Mouse (Mus musculus): ENCODE measurements around the gene Strn4. TPM values are rescaled to one million over a fixed set of nuclear protein-coding genes. Genes with fewer than 3 reads are reported as not detected.

Gene Strn4
- polyA plus RNA-seq, 1 experiment from 2014 or later: 87.1 TPM

- WGBS: 86% methylated on average over 9 of the region's 9 CpGs
These were observed 7.8 kb upstream of the Strn4 start for GRCm38 (mm10) chr7:16807936-16808335.

GRCm38 (mm10) chr7:16808647-16809046, 7.0 kb upstream of the Strn4 start:
- Histone ChIP-seq H3K27me3 (ENCODE audit: control insufficient read depth, insufficient read depth, low read depth, low read length) (no peaks in the 10 kb centered on the region; the same call in 1 of the 2 replicates), H3K27ac (ENCODE audit: low read length) (no peak overlapping the region), H3K9me3 (ENCODE audit: control insufficient read depth, low read length) (no peaks in the 10 kb centered on the region), H3K4me3 (ENCODE audit: low read length) (no peak overlapping the region), H3K9ac (ENCODE audit: low read length) (no peak overlapping the region), H3K4me2 (ENCODE audit: low read depth, low read length) (no peak overlapping the region), H3K36me3 (ENCODE audit: control insufficient read depth, insufficient read depth, low read length) (peaks cover 10% of the 10 kb centered on the region), H3K4me1 (replicated peaks; ENCODE audit: control insufficient read depth, insufficient read depth, low read length) (peaks cover 15% of the 10 kb centered on the region)
- 70% methylated on average over 9 of the region's 9 CpGs for WGBS
- ATAC-seq (ENCODE audit: low read depth): no peak

More at GRCm38 (mm10) chr7:16807936-16808335, 7.8 kb upstream of the Strn4 start:
- H3K4me2 ChIP-seq (ENCODE audit: low read depth, low read length): no peak overlapping the region
- ATAC-seq (ENCODE audit: low read depth): no peak
- no peak overlapping the region for H3K27ac ChIP-seq (ENCODE audit: low read length)
- H3K4me1 ChIP-seq (replicated peaks; ENCODE audit: control insufficient read depth, insufficient read depth, low read length): peaks cover 15% of the 10 kb centered on the region
- H3K27me3 ChIP-seq (ENCODE audit: control insufficient read depth, insufficient read depth, low read depth, low read length): no peaks in the 10 kb centered on the region; the same call in 1 of the 2 replicates
- H3K9me3 ChIP-seq (ENCODE audit: control insufficient read depth, low read length): no peaks in the 10 kb centered on the region
- H3K36me3 ChIP-seq (ENCODE audit: control insufficient read depth, insufficient read depth, low read length): peaks cover 10% of the 10 kb centered on the region
- no peak overlapping the region for H3K4me3 ChIP-seq (ENCODE audit: low read length)
- H3K9ac ChIP-seq (ENCODE audit: low read length): no peak overlapping the region

- WGBS: 21% methylated on average over 10 of the region's 10 CpGs
- peak; percentile 27; the same call in 1 of the 2 replicates for ATAC-seq (ENCODE audit: low read depth)
- H3K9me3 ChIP-seq (ENCODE audit: control insufficient read depth, low read length): no peaks in the 10 kb centered on the region
- no peak overlapping the region for H3K9ac ChIP-seq (ENCODE audit: low read length)
- H3K4me1 ChIP-seq (replicated peaks; ENCODE audit: control insufficient read depth, insufficient read depth, low read length): peaks cover 15% of the 10 kb centered on the region
- no peaks in the 10 kb centered on the region; the same call in 1 of the 2 replicates for H3K27me3 ChIP-seq (ENCODE audit: control insufficient read depth, insufficient read depth, low read depth, low read length)
- no peak overlapping the region for H3K27ac ChIP-seq (ENCODE audit: low read length)
- H3K4me3 ChIP-seq (ENCODE audit: low read length): no peak overlapping the region
- peaks cover 13% of the 10 kb centered on the region for H3K36me3 ChIP-seq (ENCODE audit: control insufficient read depth, insufficient read depth, low read length)
- H3K4me2 ChIP-seq (ENCODE audit: low read depth, low read length): no peak overlapping the region
These were observed 6.0 kb upstream of the Strn4 start for GRCm38 (mm10) chr7:16809739-16810138.

GRCm38 (mm10) chr7:16810399-16810919, 5.2 kb upstream of the Strn4 start:
- Histone ChIP-seq H3K9ac (ENCODE audit: low read length) (peak overlapping the region; percentile 57), H3K4me3 (ENCODE audit: low read length) (peak overlapping the region; percentile 47)
- WGBS: 53% methylated on average over 28 of the region's 28 CpGs

DNA sequence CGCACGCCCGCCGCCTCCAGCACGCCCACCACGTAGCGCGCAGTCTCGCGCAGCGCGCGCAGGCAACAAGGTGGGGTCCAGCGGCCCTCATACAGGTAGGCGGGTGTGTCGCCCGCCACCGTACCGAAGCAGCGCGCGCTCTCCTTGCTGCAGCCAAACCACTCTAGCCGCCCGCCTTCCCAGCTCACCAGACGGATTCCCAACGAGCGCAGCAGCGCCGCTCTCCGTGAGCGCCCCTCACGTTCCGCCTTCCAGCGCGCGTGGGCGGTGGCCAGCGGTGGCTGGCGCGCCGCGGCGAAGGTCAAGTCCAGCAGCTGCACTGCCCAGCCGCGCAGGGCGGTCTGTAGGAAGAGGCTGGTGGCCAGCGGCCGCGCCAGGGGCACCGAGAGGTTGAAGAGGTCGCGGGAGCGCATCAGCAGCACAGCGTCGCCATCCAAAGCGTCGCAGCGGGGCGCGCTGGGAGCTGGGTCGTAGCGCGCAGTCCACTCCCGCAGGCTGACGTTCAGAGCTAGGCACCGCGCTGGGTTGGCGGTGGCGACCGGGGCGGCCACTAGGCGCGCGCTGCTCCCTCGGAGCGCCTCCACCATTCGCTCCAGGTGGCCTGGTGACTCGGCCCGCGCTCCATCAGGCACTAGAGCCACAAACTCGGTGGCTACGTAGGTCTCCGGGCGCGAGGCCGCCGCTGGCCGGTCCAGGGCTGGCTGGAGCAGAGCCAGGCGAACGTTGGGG, 4.6 kb upstream of the Strn4 start:
- Histone ChIP-seq H3K9ac (ENCODE audit: low read length) (peak overlapping the region; percentile 57), H3K4me2 (ENCODE audit: low read depth, low read length) (peak overlapping the region; percentile 84), H3K4me1 (replicated peaks; ENCODE audit: control insufficient read depth, insufficient read depth, low read length) (peaks cover 21% of the 10 kb centered on the region), H3K36me3 (ENCODE audit: control insufficient read depth, insufficient read depth, low read length) (peaks cover 13% of the 10 kb centered on the region), H3K27ac (ENCODE audit: low read length) (no peak overlapping the region), H3K4me3 (ENCODE audit: low read length) (peak overlapping the region; percentile 47), H3K9me3 (ENCODE audit: control insufficient read depth, low read length) (no peaks in the 10 kb centered on the region), H3K27me3 (ENCODE audit: control insufficient read depth, insufficient read depth, low read depth, low read length) (no peaks in the 10 kb centered on the region; the same call in 1 of the 2 replicates)
- peak; percentile 56 for ATAC-seq (ENCODE audit: low read depth)
- 8% methylated on average over 90 of the region's 90 CpGs for WGBS

More at GRCm38 (mm10) chr7:16810399-16810919, 5.2 kb upstream of the Strn4 start:
- H3K9me3 ChIP-seq (ENCODE audit: control insufficient read depth, low read length): no peaks in the 10 kb centered on the region
- peaks cover 17% of the 10 kb centered on the region for H3K4me1 ChIP-seq (replicated peaks; ENCODE audit: control insufficient read depth, insufficient read depth, low read length)
- peaks cover 13% of the 10 kb centered on the region for H3K36me3 ChIP-seq (ENCODE audit: control insufficient read depth, insufficient read depth, low read length)
- peak overlapping the region; percentile 84 for H3K4me2 ChIP-seq (ENCODE audit: low read depth, low read length)
- peak; percentile 4; the same call in 1 of the 2 replicates for ATAC-seq (ENCODE audit: low read depth)
- no peak overlapping the region for H3K27ac ChIP-seq (ENCODE audit: low read length)
- no peaks in the 10 kb centered on the region; the same call in 1 of the 2 replicates for H3K27me3 ChIP-seq (ENCODE audit: control insufficient read depth, insufficient read depth, low read depth, low read length)

DNA sequence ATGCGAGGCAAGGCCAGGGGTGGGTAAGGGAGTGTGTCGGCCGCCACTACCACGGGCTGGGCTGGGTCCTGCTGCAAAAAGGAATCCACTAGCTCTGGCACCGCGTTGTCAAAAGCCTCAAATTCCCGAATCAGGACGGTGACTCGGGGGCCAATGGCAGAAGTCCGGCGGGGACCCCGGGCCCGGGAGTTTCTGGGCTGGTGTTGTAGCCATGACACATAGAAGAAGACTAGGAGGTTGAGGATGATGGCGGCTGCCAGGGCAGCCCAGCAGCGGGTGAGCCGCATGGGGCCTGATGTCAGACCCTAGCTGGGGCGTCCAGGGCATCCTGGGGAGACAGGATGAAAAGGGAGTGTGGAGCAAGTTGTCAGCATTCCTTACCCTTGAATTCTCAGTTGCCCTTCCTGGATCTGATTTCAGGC, 4.0 kb upstream of the Strn4 start:
- Histone ChIP-seq H3K9ac (ENCODE audit: low read length) (peak overlapping the region; percentile 57), H3K9me3 (ENCODE audit: control insufficient read depth, low read length) (no peaks in the 10 kb centered on the region), H3K4me3 (ENCODE audit: low read length) (peak overlapping the region; percentile 47), H3K4me1 (replicated peaks; ENCODE audit: control insufficient read depth, insufficient read depth, low read length) (peaks cover 21% of the 10 kb centered on the region), H3K27ac (ENCODE audit: low read length) (no peak overlapping the region), H3K4me2 (ENCODE audit: low read depth, low read length) (peak overlapping the region; percentile 84), H3K36me3 (ENCODE audit: control insufficient read depth, insufficient read depth, low read length) (peaks cover 13% of the 10 kb centered on the region), H3K27me3 (ENCODE audit: control insufficient read depth, insufficient read depth, low read depth, low read length) (no peaks in the 10 kb centered on the region; the same call in 1 of the 2 replicates)
- no peak for ATAC-seq (ENCODE audit: low read depth)
- WGBS: 25% methylated on average over 17 of the region's 17 CpGs

DNA sequence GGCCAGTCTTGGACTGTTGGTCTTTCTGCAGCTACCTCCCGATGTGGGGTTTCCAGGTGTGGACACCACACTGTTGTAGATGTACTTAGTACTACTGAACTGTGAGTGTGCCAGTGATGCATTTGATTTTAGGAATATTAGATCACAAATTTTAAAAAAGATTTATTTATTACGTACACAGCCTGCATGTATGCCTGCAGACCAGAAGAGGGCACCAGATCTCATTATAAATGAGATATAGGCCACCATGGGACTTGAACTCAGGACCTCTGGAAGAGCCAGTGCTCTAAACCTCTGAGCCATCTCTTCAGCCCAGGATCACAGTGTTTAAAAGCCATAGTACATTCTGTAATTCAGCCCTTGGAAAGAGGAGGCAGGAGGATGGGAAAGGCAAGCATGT, 3.2 kb upstream of the Strn4 start:
- H3K27me3 ChIP-seq (ENCODE audit: control insufficient read depth, insufficient read depth, low read depth, low read length): no peaks in the 10 kb centered on the region; the same call in 1 of the 2 replicates
- no peak overlapping the region for H3K4me3 ChIP-seq (ENCODE audit: low read length)
- no peak overlapping the region for H3K27ac ChIP-seq (ENCODE audit: low read length)
- H3K4me2 ChIP-seq (ENCODE audit: low read depth, low read length): no peak overlapping the region
- no peaks in the 10 kb centered on the region for H3K9me3 ChIP-seq (ENCODE audit: control insufficient read depth, low read length)
- peaks cover 26% of the 10 kb centered on the region for H3K4me1 ChIP-seq (replicated peaks; ENCODE audit: control insufficient read depth, insufficient read depth, low read length)
- 73% methylated on average over 2 of the region's 2 CpGs for WGBS
- no peak for ATAC-seq (ENCODE audit: low read depth)
- no peak overlapping the region for H3K9ac ChIP-seq (ENCODE audit: low read length)
- H3K36me3 ChIP-seq (ENCODE audit: control insufficient read depth, insufficient read depth, low read length): peaks cover 11% of the 10 kb centered on the region

DNA sequence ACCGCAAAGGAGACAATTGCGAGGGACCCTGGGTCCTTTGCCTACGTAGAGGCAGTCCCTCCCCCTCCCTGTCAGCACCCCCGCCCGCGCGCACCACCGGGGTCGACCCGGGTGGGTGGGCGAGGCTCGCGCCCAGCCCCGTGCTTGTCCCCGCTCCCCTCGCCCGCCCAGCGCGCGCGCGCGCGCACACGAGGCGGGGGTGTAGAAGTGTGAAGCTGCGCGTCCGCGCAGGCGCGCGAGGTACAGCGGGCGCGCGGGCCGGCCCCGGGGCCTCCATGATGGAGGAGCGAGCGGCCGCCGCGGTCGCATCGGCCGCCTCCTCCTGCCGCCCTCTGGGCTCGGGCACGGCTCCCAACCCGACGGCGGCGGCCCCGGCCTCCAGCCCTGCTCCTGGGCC, 387 bp downstream of the Strn4 start:
- H3K9ac ChIP-seq (ENCODE audit: low read length): peak overlapping the region; percentile 99
- no peaks in the 10 kb centered on the region; the same call in 1 of the 2 replicates for H3K27me3 ChIP-seq (ENCODE audit: control insufficient read depth, insufficient read depth, low read depth, low read length)
- no peaks in the 10 kb centered on the region for H3K9me3 ChIP-seq (ENCODE audit: control insufficient read depth, low read length)
- peak overlapping the region; percentile 94 for H3K27ac ChIP-seq (ENCODE audit: low read length)
- peak; percentile 88 for ATAC-seq (ENCODE audit: low read depth)
- peak overlapping the region; percentile 77 for H3K4me2 ChIP-seq (ENCODE audit: low read depth, low read length)
- peaks cover 3% of the 10 kb centered on the region; the same call in 1 of the 2 replicates for H3K36me3 ChIP-seq (ENCODE audit: control insufficient read depth, insufficient read depth, low read length)
- H3K4me1 ChIP-seq (replicated peaks; ENCODE audit: control insufficient read depth, insufficient read depth, low read length): peaks cover 41% of the 10 kb centered on the region
- 0% methylated on average over 23 of the region's 55 CpGs for whole genome bisulfite sequencing
- peak overlapping the region; percentile 82 for H3K4me3 ChIP-seq (ENCODE audit: low read length)

DNA sequence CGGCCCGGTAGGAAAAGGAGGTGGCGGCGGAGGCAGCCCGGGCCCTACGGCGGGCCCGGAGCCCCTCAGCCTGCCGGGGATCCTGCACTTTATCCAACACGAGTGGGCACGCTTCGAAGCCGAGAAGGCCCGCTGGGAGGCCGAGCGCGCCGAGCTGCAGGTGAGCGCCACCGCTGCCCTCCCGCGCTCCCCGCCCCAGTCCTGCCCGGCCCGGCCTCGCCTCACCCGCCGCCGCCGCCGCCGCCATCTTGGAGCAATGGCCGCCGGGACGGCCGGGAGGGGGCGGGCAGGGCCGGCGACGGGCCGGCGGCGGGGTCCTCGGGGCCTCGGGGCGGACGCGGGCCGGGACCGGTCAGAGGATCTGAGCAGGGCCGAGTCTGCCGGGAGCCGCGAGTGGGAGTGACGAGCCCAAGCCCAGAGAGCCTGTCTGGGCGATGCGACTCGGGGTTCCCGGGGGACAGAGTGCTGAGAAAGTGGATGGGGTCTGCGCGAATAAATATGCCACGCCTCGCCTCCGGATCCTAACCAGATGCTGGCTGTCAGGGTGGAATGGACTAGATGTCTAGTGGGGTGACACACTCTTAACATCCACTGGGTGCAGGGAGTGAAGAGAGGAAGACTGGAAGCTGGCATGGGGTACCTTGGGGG, 910 bp downstream of the Strn4 start, which contains the start of gene Fkrp:
Gene Fkrp (minus strand): TSS at position 258 of the 648 bp plus-strand sequence.
- WGBS: under 1% methylated on average over 49 of the region's 64 CpGs
- Histone ChIP-seq H3K4me2 (ENCODE audit: low read depth, low read length) (peak within 1 kb of the TSS; percentile 77), H3K9me3 (ENCODE audit: control insufficient read depth, low read length) (no peaks in the 10 kb centered on the region), H3K4me3 (ENCODE audit: low read length) (peak within 1 kb of the TSS; percentile 82), H3K4me1 (replicated peaks; ENCODE audit: control insufficient read depth, insufficient read depth, low read length) (peaks cover 38% of the 10 kb centered on the region), H3K27me3 (ENCODE audit: control insufficient read depth, insufficient read depth, low read depth, low read length) (no peaks in the 10 kb centered on the region; the same call in 1 of the 2 replicates), H3K27ac (ENCODE audit: low read length) (peak within 1 kb of the TSS; percentile 94), H3K9ac (ENCODE audit: low read length) (peak within 1 kb of the TSS; percentile 99), H3K36me3 (ENCODE audit: control insufficient read depth, insufficient read depth, low read length) (peaks cover 3% of the 10 kb centered on the region; the same call in 1 of the 2 replicates)
- ATAC-seq (ENCODE audit: low read depth): peak; percentile 80
